Mouse (Mus musculus) testis, adult 2 months (tissue): ENCODE data around the gene Mical2.

Experiments
- CTCF ChIP-seq: fragments of 200-500 bp; IDR thresholded peaks from 2 replicates; pipeline ENCODE4 v1.5.1; 2012; ENCODE audit warnings: low read depth, mild to moderate bottlenecking, inconsistent platforms, low read length, moderate library complexity; ENCODE audit not compliant: control insufficient read depth, insufficient read depth, insufficient replicate concordance
- POLR2A ChIP-seq: fragments of 200-500 bp; IDR thresholded peaks from 2 replicates; pipeline ENCODE4 v1.6.1; 2012; ENCODE audit warnings: low read depth, mild to moderate bottlenecking, inconsistent platforms, low read length, moderate library complexity; ENCODE audit not compliant: control insufficient read depth

DNA sequence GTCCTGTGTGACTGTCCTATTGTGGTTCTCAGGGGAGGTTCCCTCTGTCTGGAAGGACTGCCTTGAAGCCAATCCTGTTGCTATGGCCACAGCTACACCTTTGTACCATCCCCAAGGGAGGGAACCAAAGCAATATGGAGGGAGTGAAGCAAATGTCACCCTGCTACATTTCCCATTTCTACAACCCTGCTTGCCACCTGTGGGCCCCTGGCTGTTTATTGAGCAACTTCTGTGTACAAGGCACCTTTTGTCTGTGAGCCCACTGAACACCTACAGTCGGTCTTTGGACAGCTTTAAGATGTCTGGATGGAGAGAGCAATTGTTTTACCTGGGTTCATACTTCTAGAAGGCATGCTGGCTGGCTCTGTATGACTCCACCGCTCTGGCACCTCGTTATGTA, 46.0 kb downstream of the Mical2 start:
- TF ChIP-seq POLR2A (no peak), CTCF (no peak)
